Mouse (Mus musculus) cerebellum, adult 8-10 months (tissue): Measurements from ENCODE around the gene Klhl26.

Experiments
- DNase-seq: peaks from one replicate; pipeline ENCODE4 v3.0.0; 2022

The Klhl26 gene

GRCm38 (mm10) chr8:70405189-70405588, 71.6 kb downstream of the Klhl26 start:
- DNase-seq, result no peak

- no peak for DNase-seq
These were observed 72.6 kb downstream of the Klhl26 start for GRCm38 (mm10) chr8:70404212-70404611.
